Mouse (Mus musculus) spleen, adult 18-20 months (tissue): ENCODE measurements at regions not wholly inside any gene's neighbourhood (a gene's known extent, or its start where the extent isn't known, plus 50 kb on each side); places are given as distances from the start of the nearest gene placed in this dataset.

Experiments used
- DNase-seq, 2 experiments: peaks; one replicate each; pipeline ENCODE4 v3.0.0; 2022; ENCODE audit warnings: mixed read lengths in 2 of 2

DNA sequence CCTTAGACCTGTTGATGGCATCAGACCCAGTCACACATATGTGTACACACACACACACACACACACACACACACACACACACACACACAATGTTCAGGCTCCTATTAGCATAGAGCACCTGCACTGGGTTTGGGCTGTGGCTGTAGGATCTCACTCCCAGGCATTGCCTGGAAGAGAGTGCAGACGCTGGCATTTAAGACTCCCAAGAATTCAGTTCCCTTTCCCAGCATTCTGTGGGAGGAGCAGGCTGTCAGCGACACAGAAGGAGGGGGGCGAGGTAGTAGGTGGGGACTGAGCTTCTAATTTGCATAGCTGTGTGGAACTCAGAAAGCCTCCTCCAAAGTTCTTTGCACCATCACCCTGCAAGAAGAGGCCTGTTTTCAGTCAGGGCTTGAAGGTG is 374.2 kb upstream of the Fam49b start:
- DNase-seq: no peak

DNA sequence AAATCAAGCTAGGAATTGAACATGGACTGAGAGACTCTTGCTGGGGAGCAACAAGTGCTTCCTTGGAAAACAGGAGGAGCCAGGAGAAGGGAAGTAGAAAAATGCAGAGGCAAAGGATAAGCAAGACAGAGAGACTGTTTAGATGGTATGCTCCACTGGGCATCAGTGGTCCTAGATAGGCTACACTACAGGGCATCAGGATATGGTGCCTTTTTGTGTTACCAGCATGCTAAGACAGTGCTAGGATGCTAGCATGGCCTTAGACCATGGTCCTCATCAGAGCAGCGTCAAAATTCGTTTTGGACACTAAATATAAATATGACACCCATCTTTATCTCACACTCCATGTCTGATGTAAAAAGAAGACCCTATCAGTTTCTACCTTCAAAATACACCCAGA is 374.6 kb upstream of the Fam49b start:
- DNase-seq: no peak

DNA sequence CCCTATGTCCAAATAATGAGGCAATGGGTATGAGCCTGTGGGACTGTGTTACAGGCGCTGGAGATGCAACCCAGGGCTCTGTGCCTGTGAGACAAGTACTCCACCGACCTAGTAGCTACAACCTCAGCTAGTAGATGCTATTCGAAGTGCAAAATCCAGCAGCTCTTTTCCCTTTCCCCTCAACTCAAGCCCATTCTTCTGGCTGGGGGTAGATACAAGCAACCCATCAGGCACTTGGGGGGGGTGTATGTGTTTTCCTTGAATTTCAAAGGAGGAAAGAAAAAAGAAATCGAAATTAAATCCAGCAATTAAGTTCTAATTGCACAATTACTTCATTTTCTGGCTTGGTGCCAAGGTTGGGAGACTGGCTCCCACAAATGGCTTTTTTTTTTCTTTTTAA is 372.4 kb upstream of the Gm21798 start:
- DNase-seq: no peak

DNA sequence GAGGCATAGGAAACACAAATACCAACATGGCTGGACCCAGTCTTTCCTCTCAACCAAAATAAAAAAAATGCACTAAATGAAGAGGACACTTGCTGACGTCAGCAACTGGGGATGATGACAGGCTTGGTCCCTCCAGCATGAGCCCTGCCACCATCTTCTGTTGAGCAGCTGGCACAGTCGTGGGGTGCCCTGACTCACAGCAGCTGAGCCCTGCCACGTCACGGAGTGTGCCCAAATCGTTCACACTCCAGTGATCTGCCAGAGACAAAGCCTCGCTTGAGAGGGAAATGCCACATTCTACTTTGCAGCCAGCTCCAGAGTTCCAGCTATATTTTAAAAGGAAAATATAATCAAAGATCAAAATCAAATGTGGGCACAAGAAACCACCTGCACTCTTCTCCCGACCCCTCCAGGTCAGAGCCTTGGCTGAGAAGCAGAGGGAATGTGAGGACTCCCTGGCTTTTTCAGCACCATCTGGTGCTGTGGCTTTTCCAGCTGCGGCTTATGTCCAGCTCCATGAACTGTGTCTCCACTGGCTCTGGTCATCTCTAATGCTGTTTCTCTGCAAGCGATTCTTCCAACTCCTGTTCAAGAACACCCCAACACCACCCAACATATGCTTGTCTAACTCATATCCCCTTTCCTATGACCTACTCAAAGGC is 371.0 kb upstream of the Gm21798 start:
- peak in 1 of 2 experiments; percentile 5 for DNase-seq

DNA sequence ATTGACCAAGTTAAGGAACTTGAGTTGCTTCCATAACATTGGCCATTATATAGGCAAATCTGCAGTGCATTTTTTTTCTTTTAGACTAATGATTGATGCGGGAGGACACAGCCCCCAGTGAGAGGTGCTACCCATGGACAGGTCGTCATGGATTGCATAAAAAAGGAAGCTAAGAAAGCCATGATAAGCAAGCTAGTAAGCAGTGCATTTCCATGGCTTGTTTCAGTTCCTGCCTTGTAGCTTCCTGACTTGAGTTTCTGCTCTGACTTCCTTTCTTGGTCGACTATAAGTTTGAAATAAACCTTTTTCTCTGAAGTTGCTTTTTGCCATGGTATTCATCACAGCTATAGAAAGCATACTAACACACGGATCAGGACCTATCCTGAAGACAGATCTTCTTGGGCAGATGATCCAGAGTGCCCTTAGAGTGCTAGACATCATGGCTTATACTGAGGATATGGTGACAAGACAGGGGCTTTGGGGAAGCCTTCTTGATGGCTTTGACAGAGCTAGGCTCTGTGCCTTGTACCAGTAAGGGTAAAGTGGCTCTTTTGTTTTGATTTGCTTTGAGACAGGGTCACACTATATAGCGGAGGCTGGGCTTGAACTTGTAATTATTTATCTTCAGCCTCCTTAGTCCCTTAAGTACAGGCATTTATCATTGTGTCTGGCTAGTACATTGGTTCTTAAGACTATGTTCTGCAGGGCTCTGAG is 370.1 kb upstream of the Gm21798 start:
- DNase-seq: no peak

DNA sequence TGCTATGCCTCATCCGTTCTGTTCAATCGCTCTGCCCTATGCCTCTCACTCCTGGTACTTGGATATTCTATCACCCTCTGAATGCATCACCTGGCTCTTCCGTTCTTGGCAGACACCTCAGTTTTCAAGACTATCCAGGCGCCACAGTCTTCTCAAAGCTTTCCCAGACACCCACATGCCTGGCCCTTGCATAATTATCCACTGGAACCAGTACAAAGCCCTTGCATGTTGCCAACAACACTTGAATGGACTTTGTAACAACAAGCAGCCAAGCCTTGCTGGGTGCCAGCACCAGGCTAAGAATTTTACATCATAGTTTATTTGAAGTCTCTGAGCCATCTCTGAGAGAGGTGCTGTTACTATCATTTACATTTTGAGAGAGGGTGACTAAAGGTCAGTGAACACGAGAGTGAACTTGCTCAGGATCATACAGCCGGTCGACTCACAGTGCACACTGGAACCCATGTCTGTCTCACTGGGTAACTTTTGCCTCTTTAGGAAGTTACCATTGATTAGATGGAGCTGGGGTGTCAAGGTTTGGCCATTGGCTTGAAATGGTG is 368.8 kb upstream of the Gm21798 start:
- no peak for DNase-seq

DNA sequence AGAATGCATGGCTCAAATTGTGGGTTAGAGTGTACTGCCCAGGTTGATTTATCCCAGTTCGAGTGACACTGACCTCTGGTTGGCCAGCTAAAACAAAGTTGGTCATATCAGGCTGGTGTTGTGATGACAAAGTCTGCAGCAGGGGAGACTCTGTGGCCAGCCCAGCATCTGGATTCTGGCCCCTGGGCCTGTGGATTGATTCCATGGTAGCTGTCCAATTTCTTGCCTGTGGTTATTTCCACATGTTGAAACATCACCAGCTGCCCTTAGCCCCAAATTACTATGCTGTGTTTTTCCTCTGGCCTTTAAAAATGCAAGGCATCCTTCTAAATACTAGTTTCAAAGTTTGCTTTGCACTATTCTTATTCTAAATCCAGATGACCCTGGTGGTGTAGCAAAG is 346.8 kb upstream of the Gm21798 start:
- no peak for DNase-seq

DNA sequence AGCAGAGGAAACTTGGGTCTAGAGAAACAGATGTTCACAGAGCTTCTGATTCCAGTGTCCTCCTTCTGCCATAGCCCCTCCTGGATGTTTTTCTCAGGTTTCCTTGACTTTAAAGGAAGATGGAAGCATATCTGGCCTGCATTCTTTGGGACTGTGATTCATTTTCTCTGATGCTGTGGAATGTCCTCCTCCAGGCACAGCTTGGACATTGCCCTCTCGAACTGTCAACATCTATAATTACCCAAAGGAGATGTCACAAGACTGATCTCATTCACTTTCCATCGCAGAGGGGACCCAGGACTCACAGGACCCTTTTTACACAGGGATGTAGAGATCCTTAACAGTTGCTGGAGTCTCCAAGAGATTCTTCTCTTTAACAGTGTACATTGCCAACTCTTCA is 345.9 kb upstream of the Gm21798 start:
- no peak for DNase-seq

DNA sequence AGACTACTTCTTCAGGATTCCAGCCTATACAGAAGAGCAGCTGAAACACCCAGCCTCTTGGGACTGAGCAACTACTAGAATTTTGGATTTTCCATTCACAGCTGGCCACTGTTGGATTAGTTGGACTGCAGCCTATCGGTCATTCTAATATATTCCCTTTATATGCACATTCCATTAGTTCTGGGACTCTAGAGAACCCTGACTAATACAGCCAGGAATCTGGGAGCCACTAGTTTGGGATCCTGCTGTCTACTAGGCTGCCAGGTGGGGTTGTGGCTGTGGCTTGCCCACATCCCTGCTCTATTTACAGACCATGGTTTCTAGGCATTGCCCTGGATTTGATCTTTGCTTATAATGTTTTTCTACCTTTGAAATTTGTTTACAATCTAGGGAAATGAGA is 343.3 kb upstream of the Gm21798 start:
- no peak for DNase-seq

DNA sequence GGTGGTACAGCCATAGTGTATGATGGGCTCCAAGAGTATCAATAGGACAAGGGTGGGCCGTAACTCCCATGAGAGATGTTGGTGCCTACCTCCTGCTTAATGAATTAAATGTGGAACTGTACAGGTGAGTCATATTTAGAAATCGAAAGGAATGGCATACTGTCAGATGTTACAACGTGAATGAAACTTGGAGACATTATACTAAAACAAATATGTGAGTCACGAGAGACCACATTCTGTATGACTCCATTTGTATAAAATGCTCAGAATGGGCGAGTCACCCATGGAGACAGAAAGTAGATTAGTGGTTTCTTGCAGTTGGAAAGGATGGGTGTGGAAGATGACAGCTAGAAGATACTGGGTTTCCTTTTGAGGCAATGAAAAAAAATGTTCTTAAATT is 340.4 kb upstream of the Gm21798 start:
- no peak for DNase-seq

DNA sequence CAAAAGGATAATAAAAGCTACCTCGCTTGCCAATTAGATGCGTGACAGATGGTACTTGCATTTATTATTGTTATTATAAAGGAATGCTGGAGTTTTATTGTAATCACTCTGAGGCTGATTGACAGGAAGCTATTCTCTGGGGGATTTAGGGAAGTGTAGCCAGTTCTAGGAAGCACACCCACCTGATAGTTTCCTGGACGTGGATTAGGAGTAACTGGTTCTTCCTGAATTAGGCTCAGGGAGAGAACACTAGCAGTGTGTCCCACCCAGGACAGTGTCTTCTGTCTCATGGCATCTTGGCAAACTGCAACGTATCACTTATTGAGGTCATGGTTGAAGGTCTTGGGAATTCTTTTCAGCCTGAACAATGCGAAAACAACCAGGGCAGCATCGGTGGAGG is 336.9 kb upstream of the Gm21798 start:
- no peak for DNase-seq

DNA sequence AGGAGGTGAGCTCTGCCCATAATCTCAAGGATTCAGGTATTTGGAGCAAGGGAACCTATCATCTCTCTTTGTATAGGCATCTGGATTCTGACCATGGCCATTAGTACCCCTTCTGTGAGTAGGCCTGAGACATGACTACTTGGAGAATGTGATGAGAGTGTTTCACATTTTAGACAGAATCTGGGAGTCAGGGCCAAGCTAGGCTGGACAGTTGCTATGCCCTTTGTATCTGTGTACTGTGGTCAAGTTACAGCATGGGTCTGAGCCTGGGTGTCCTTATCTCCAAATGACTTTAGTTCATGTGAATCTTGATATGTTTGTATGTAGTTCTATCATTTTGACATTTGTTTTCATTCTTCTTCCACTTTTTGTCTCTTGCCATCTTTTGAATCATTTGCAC is 336.3 kb upstream of the Gm21798 start:
- no peak for DNase-seq

DNA sequence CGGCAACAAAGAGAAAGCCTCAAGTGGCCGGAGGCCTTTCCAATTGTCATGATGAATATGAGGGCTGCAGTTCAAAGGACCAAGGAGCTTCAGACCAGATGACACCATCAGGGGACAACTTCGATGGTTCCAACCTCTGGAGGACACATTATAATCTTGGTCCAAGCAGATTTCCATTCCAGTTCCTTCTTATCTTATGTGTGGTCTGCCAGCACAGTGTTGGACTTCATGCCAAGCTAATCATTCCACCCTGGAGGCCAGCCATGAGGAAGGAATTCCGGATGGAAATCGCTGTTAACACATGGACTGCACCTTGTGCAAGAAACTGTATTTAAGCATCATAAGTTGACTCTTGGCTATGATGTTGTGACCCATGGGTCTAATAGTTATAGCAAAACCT is 334.5 kb upstream of the Gm21798 start:
- DNase-seq: no peak

DNA sequence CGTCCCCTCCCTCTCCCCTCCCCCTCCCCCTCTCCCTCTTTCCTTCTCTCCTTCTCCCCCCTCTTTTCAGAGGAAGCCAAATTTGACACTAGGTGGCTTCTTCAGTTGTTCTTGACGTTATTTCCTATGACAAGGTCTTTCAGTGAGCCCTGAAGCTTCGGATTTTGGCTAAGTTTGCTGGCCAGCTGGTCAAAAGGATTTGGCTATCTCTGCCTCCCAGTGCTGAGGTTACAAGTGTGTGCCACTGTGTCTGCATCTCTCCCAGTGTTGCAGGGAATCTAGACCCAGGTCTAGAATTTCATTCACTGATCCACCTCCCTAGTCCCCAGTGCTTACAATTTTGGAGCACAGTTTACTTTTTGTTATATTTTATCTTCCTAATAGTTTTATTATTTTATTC is 329.7 kb upstream of the Gm21798 start:
- DNase-seq: no peak

DNA sequence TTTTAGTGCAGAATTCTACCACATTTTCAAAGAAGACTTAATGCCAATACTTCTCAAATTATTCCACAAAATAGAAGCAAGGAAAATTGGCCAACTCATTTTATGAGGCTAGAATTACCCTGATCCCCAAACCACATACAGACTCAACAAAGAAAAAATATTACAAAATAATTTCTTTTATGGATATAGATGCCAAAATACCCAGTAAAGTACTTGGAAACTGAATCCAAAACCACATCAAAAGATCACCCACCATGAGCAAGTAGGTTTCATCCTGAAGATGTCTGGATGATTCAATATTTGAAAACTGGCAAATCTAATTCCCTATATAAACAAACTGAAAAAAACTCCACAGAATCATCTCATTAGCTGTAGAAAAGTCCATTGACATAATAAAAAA is 316.7 kb upstream of the Gm21798 start:
- DNase-seq: no peak

DNA sequence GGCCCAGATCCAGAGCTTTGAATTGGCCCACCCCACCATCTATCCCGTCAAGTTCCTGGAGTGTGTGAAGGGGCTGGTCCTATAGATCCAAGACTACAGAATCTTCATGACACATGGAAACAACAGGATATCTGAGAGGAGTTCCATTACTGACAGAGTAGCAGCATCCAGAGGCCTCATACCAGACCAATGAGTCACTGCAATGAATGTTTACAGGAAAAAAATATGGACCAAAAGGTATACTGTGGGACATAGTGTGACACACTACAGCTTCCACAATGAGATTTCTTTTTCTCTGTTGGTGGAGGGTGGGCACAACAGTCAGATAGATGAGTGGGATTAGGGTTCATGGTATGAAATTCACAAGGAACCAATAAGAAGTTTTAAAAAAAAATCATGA is 316.0 kb upstream of the Gm21798 start:
- DNase-seq: no peak

DNA sequence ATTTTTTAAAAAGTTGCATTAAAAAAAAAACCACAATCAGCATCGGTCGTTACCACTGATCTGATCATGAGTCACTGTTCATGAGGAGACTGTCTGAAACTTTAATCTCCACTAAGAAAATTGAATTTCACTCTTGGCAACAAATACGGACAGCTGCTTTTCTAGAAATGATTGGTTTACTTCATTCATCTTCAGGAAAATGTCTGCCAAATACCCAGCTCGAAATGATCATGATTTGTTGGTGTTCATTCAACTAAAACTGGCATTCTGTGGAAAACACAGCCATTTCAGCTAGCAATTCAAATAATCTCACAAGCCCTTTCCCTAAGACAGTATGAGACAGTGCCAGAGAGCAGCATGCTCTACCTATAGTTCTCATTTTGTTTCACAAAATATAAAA is 312.7 kb upstream of the Gm21798 start:
- no peak for DNase-seq

DNA sequence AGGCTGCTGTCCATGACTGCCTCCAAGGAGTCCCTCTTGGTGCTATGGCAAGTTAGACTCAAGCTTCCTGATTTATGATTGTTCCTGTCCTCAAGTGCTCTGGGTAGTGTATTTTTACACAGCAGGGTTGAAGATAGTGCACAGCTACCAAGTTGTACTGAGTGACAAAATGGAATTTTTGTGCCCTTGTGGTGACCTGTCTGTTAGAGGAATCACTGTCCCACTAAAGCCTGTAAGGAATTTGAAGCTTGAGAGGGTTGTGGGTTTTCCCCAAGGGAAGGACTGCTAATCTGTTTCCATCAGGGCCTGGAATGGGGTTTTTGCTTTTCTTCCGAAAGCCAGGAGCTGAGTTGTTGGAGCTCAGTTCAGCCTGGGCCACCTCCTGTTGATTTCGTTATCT is 306.8 kb upstream of the Gm21798 start:
- no peak for DNase-seq

DNA sequence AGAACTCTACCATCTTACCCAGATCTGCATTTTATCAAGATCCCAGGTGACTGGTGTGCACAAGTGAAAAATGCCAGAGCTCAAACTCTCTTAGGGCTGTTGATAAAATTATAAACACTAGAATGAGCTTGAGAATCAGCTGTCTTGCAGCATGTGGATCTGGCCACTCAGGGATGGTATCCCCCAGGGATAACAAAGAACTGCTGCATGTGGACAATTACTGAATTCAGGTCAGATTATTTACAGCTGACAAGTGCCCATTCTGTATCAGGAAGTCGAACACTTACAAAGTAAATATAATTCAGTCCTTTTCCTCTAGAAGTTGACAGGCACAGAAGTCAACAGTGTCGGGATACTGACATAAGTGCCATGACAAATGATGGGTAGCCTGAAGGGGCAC is 306.3 kb upstream of the Gm21798 start:
- DNase-seq: no peak

DNA sequence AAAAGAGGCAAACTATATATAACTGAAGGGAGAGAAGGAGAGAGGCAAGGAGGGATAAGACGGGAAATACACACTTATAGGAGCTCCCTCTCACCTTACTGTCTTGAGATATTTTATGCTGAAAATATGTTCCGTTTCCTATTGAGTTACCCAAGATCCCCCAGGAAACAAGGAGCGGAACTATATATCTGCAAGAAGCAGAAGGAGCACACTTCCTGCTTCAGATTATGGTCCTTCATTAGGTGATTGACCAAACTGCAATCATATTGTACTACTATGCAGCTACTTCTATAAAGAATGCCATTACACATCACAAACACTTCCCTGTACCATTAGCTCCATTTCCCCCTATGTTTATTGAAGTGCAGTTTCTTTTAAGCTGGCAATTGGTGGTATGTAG is 304.9 kb upstream of the Gm21798 start:
- no peak for DNase-seq

DNA sequence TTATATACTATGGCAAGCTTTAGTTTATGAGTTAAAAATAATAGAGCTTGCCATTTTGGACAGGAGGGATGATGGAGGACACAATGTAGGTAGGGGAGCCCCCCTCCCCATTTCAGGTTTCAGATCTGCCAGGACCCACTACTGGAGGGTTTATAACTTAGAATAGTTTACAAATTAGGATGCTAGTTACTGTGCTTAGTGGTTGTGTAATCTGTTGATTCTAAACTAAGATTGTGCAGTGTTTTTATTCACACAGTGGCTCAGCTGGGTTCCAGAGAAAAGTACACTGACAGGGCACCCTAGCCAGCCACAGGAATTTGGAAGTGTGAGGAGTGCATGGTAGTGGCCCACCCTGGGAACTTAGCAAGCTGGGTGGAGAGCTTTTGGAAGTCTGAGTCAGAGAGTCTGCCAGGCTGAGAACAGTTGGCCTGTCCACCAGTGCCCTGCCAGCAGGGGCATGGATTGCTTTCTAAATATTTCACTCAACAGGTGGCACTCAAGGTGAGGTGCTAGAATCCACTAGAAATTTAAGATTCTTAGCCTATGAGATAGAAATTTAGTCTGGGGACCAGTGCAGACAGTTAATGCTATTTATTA is 303.9 kb upstream of the Gm21798 start:
- no peak for DNase-seq

DNA sequence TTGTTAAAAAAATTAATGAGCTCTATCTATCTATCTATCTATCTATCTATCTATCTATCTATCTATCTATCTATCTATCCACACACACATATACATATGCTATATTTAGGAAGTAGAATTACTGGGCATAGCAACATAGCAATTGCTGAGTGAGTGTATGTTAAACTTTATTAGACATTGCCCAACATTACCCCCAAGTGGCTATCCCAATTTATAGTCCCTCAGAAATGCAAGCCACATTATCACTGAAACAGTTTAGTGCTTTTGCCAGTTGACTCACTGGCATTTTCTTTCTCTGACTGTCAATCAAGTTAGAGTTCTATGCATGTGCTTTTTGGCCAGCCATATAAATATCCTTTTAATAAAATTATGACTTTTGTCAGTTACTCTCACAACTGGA is 302.3 kb upstream of the Gm21798 start:
- DNase-seq: no peak

DNA sequence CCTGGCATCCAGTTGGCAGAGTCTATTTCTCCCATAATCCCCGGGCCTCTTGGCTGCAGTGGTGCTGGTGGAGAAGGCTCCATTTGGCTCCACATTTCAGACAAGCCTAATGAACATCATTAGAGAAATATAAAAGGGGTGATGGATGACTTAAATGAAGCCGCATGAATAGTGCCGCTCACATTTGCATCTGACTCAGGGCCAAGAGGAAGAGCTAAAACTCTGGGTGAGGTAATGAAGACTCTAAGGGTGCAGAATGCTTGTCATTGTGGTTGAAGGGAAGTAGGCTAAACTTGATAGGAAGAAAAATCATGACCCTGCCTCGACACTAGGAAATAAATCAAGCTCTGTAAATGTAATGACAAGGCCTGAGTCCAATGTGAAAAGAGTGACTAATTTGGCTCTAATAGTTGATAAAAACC is 298.3 kb upstream of the Gm21798 start:
- no peak for DNase-seq

DNA sequence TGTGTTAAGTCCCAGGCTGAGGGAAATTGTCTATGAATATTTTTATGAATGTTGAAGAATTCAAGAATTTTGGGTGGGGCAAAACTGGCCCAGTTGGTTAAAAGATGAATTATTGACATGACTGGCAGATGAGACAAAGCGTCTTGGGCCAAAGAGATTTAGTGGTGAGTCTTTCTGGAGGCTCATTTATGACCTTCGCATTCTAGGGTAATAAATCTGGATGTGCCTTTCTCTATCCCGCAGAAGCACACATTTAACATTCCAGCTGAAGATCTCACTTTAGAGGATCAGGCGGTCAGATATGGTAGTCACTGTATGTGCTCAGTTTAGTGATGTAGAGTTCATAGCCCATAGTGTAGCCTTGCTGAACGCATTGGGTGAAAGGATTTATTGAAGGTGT is 296.9 kb upstream of the Gm21798 start:
- DNase-seq: no peak
